Mouse (Mus musculus): Measurements from ENCODE around the gene Asf1b.
"Not testable (repeated sequence)": the region's sequence is repeated elsewhere in the genome, so short reads cannot be mapped to it uniquely, and the experiment has no call there.

Asf1b gene

GRCm38 (mm10) chr8:83956789-83957188 is 1.5 kb downstream of the Asf1b start:
- DNase-seq (ENCODE audit: low spot score in 2 of 2) = no peak

GRCm38 (mm10) chr8:83964015-83964765 is 8.9 kb downstream of the Asf1b start:
- DNase-seq (ENCODE audit: low spot score in 2 of 2) = no peak

- DNase-seq (ENCODE audit: low spot score in 2 of 2) = no peak
Observed at GRCm38 (mm10) chr8:83967701-83968100, 12.4 kb downstream of the Asf1b start.

GRCm38 (mm10) chr8:83971121-83971520 is 15.8 kb downstream of the Asf1b start:
- DNase-seq (ENCODE audit: low spot score in 2 of 2) = no peak

GRCm38 (mm10) chr8:83971661-83972060 is 16.4 kb downstream of the Asf1b start:
- DNase-seq (ENCODE audit: low spot score in 2 of 2) = no peak

GRCm38 (mm10) chr8:83972150-83973120 is 17.1 kb downstream of the Asf1b start, which contains the start of gene Prkaca:
Gene Prkaca (plus strand): TSS chr8:83972993.
- peak; percentile 95 to 97 for DNase-seq (ENCODE audit: low spot score in 2 of 2)

- no peak for DNase-seq (ENCODE audit: low spot score in 2 of 2)
Observed at GRCm38 (mm10) chr8:83973161-83974031, 18.1 kb downstream of the Asf1b start.

- DNase-seq (ENCODE audit: low spot score in 2 of 2) = no peak
Observed at GRCm38 (mm10) chr8:83974521-83974920, 19.2 kb downstream of the Asf1b start.

GRCm38 (mm10) chr8:83976101-83976630 is 20.9 kb downstream of the Asf1b start:
- DNase-seq (ENCODE audit: low spot score in 2 of 2) = no peak

GRCm38 (mm10) chr8:83976779-83977350 is 21.6 kb downstream of the Asf1b start:
- no peak for DNase-seq (ENCODE audit: low spot score in 2 of 2)

- DNase-seq (ENCODE audit: low spot score in 2 of 2) = no peak
Observed at GRCm38 (mm10) chr8:83977646-83978045, 22.3 kb downstream of the Asf1b start.

GRCm38 (mm10) chr8:83978200-83978599 is 22.9 kb downstream of the Asf1b start:
- DNase-seq (ENCODE audit: low spot score in 2 of 2) = no peak

GRCm38 (mm10) chr8:83980250-83980649 is 24.9 kb downstream of the Asf1b start:
- DNase-seq (ENCODE audit: low spot score in 2 of 2) = no peak

- DNase-seq (ENCODE audit: low spot score in 2 of 2) = no peak
Observed at GRCm38 (mm10) chr8:83980845-83981244, 25.5 kb downstream of the Asf1b start.

- no peak for DNase-seq (ENCODE audit: low spot score in 2 of 2)
Observed at GRCm38 (mm10) chr8:83981533-83981932, 26.2 kb downstream of the Asf1b start.

- DNase-seq (ENCODE audit: low spot score in 2 of 2) = no peak
Observed at GRCm38 (mm10) chr8:83982449-83982848, 27.1 kb downstream of the Asf1b start.

GRCm38 (mm10) chr8:83983222-83983621 is 27.9 kb downstream of the Asf1b start:
- not testable (repeated sequence) for DNase-seq (ENCODE audit: low spot score in 2 of 2)

- DNase-seq (ENCODE audit: low spot score in 2 of 2) = no peak
Observed at GRCm38 (mm10) chr8:83989243-83989642, 33.9 kb downstream of the Asf1b start.

- no peak for DNase-seq (ENCODE audit: low spot score in 2 of 2)
Observed at GRCm38 (mm10) chr8:83990170-83990569, 34.9 kb downstream of the Asf1b start.

GRCm38 (mm10) chr8:83992488-83992887 is 37.2 kb downstream of the Asf1b start:
- DNase-seq (ENCODE audit: low spot score in 2 of 2) = no peak

- DNase-seq (ENCODE audit: low spot score in 2 of 2) = no peak
Observed at GRCm38 (mm10) chr8:83994030-83994429, 38.7 kb downstream of the Asf1b start.

Measured in cerebellum, postnatal 4 days (tissue).